Mouse (Mus musculus) CH12F3 (cell line): Measurements from ENCODE around the gene Ddx23.

Source experiments
- in situ Hi-C: fragments of 300-500 bp; cut with MboI; formaldehyde crosslinking; loops from 2 replicates; pipeline ENCODE4 v1.14.3; 2020; ENCODE audit warnings: low sequenced_read_pairs

Gene Ddx23

DNA sequence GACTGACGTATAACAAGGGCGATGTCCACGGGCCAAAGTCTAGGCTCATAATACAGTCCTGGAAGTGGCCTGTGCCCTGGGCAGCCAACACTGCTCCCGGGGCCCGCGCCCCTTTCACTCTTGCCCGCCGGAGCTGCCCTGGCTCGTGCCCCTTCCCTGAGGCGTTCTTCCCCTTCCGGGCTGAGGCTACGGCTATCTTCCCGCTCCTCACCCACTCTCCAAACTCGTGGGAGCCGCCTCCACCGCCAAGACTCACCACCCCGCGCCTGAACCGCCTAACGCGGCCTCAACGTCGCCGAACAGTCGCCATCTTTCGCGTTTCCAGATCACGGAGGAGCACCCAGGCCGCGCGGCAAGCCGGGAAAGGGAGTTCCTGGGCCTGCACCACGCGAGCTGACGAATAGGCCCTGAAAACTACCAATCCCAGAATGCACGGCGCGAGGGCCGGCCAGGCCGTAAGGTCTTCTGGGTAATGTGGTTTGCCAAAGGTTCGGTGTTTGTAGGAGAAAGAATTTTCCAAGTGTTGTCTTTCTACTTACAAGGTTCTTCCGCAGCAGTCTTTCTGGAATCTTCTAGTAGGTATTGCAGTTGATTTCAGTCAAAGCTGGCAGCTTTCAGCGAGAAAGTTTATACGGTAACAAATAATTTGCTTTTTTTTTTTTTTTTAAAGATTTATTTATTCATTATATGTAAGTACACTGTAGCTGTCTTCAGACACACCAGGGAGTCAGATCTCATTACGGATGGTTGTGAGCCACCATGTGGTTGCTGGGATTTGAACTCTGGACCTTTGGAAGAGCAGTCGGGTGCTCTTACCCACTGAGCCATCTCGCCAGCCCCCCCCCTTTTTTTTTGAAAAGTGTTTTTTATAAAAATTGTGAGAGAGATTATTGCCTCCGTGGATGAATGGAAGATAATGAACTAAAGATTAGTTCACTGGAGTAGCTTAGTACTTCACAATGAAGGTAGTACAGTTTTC is at the start of gene Ddx23:
Gene Ddx23 (minus strand): TSS at position 328 of the 979 bp plus-strand sequence.
- in situ Hi-C loops, result no loop called here

- in situ Hi-C loops, result no loop called here
Observed at GRCm38 (mm10) chr15:98710442-98710841, 47.7 kb upstream of the Ddx23 start.

DNA sequence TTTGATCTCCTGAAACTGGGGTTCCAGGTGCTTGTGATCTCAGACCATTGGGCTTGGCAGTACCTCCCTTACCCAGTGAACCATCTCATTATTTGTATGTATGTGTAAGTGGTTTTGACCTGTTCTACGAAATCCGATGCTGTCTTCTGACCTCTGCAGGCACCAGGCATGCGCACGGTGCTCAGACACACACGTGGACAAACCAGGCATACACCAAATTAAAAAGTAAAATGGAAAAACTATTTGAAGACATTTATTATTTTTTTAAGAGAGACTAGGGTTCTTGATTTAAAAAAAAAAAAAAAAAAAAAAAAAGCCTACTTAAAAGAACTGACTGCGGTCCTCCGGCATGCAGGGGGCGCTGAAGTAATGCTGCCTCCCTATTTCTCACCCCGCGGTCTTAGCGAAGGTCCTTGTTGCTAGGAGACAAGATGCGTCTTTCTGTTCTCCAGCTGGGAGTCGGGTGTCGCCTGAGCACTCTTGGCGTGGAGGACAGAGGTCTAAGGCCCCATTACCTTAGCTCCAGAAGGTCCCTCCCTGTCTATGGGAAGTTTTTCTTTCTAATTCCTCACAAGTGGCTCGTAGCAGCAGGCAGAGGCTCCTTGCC is 45.2 kb upstream of the Ddx23 start, which contains the start of gene Ccdc65:
Gene Ccdc65 (plus strand): TSS at position 442 of the 607 bp plus-strand sequence.
- in situ Hi-C loops, result no loop called here

- in situ Hi-C loops, result no loop called here
Observed at GRCm38 (mm10) chr15:98704312-98704711, 41.6 kb upstream of the Ddx23 start.

DNA sequence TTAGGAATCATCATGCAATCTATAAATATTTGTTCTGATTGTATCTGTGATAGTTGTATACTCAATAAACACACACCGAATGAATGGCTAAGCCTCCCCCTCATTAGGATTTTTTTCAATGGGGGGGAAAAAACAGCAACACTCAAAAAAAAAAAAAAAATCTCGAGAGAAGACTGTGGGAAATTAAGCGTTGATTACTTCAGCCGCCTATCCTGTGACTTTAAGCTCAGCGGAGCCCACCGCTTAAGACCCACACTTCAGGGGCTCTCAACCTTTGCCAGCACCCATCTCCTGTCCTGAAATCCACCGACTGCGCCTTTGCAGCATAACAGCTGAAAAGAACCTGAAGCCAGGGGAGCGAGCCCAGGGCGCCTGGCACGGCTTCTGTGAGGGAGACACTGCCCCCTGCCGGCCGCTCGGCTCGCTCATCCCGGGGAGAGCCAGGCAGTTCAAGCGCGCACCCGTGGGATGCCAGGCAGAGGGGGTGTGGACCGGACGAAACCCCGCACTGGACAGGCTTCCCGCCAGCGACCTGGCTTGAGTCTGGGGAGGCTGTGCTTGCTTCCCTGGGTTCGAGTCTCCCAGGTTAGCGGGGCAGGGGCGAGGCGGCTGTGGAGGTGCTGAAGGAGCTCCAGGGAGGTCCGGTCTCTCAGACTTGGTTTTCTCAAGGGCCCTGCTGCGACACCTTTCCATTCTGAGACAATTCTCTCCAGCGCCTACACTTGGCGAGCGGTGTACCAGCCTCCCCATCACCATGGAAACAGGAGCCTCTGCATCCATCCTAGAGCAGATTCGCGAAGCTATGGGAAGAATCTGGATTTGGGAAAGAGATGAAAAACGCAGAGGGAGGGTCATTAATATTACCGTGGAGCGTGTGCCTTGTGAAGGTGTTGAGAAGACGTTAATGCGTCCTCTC is 36.8 kb upstream of the Ddx23 start:
- in situ Hi-C loops, result no loop called here

GRCm38 (mm10) chr15:98696216-98696615 is 33.5 kb upstream of the Ddx23 start:
- in situ Hi-C loops, result no loop called here

DNA sequence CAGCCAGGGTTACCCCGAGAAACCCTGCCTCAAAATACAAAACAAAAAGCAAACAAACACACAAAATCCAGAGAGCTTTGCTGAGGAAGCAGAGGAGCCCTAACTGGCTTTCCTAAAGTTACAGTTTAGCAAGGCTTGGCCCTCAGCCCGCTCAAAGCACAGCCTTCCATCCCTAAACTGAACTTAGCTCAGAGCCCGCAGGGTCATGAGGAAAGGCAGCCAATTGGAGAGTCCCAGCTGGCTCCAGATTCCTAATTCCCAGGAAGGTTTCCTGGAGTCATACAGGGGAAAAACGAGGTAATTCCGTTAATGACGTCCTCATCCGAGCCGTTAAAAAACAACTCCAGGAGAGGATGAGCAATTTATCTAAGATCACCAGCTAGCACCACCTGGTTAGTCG is 33.0 kb upstream of the Ddx23 start:
- in situ Hi-C loops, result no loop called here

GRCm38 (mm10) chr15:98692171-98692715 is 29.5 kb upstream of the Ddx23 start:
- in situ Hi-C loops, result no loop called here

DNA sequence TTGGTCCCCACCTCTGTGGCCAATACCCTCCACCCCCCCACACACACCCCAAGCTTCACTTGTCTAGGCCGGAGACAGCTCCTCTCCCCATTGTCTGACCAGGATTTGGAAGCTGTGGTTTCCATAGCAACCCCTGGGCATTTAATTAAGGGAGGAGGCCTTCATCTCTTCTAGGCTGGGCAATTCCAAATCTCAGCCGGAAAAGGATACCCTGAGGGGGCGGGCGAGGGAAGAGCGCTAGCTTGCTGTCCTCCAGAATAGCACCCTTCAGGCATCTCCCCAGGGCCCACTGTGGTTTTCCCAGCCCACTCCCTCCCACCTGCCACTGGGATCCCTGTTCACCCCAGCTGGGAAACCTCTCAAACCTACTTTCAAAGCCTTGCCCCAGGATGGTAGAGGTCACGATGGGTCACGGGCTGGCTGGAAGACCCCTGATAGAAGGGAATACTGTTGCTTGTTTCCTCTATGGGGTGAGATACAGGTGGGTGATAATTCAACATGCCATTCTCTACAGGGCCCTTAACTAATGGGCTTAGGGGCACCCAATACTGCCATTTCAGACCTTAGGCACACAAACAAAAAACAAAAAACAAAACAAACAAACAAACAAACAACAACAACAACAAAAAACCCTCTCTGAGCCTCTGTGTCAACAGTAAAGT is 28.9 kb upstream of the Ddx23 start:
- in situ Hi-C loops, result no loop called here

GRCm38 (mm10) chr15:98689682-98690081 is 27.0 kb upstream of the Ddx23 start:
- in situ Hi-C loops, result no loop called here

DNA sequence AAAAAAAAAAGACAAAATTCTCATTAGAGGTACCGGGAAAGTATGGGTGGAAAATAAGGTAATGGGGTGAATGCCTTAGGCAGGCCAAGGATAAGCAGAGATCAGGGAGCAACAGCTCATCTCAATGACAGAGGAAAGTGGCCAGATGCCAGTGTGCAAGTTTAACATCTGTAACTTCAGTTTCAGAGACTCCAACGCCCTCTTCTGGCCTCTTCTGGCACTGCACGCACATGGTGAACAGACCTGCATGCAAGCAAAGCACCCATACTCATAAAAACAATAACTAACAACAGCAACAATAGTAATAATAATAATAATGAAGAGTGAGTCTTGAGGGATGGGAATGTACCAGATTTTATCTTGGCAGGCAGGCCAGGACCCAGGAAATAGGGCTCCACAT is 23.2 kb upstream of the Ddx23 start:
- in situ Hi-C loops, result no loop called here

DNA sequence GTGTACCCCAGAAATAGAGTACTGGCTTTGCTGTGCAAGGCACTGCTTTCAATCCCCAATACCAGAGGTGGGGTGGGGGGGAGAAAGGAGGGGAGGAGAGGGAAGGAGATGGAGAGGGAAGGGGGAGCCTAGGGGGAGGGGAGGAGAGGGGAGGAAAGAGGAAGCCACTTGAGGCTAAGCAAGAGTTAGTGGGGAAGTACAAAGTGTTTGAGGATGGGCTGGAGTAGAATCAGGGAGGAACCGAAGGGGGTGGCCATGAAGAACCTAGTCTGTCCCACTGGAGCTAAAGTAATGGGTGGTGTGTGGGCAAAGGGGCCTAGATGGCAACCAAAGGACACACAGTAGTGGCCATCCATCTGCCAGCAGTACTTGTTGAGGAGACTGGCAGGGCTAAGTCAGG is 21.1 kb upstream of the Ddx23 start:
- in situ Hi-C loops, result no loop called here

- in situ Hi-C loops, result no loop called here
Observed at GRCm38 (mm10) chr15:98683177-98683576, 20.5 kb upstream of the Ddx23 start.

GRCm38 (mm10) chr15:98681633-98682032 is 18.9 kb upstream of the Ddx23 start:
- in situ Hi-C loops, result no loop called here

DNA sequence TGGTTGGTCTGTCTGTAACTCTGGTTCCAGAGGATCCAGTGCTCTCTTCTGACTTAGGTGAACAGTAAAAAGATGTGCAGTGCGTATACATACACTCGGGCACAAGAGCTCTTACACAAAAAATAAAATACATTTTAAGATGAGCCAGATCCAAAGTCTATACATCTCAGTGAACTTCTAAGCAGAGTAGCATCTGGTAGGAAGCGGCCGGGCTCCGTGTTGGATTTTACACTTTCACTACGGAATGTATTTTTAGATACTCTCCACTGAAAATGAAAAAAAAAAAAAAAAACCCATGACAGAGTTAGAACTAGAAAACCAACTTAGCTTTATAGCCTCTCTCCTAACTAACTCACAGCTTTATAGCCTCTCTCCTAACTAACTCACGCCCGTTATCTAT is 18.0 kb upstream of the Ddx23 start:
- in situ Hi-C loops, result no loop called here

GRCm38 (mm10) chr15:98677977-98678376 is 15.3 kb upstream of the Ddx23 start:
- in situ Hi-C loops, result no loop called here

DNA sequence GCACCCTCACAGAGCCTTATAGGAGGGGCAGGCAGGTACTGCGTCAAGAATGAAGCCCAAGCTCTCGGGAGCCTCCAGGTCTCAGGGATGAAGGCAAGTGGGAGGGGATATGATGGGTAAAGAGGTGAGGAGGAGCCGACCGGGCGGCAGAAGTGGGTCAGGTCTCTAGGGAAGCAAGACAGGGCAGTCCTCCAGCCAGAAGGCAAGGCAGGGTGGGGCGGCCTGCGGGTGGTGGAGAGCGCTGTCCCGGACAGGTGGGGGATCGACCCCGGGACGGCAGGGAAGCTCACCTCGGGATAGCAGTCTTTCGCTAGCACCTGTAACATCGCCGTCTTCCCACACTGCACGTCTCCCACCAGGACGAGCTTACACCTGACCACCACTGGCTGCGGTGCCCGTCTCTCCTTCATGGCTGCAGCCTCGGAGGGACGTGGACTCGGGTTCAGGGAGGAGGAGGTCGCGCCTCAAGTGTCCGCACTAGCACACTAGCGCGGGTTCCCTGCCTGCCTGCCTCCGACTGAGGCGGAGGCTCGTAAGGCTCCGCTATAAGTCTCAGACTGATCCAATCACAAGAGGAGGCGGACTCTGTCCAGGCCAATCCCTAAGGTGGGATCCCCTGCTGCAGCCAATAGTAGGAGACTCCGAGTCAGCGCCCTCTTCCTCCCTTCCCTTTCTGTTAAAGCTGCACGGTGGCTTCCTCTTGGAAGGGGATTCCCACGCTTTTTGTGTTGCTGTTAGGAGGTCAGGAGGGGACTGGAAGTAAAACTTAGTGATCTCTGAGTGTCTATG is 14.4 kb upstream of the Ddx23 start, which contains the start of gene Rnd1:
Gene Rnd1 (minus strand): TSS at position 522 of the 789 bp plus-strand sequence.
- in situ Hi-C loops, result no loop called here

DNA sequence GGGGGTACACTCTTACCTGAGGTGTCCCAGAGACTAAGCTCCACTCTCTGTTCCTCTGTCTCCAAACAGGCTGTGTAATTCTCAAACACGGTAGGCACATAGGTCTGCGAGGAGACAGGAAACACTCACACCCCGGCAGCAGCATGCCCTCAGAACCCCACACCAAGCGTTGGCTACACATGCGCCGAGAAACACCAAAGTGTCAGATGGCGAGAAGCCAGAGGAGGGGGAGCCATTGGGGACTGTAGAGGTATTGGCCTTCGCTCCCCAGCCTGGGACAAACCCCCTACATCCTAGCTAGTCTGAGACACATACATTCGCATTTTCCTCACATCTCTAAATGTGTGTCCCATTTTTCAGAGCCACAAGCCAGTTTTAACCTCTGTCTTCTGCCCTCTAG is 13.8 kb upstream of the Ddx23 start:
- in situ Hi-C loops, result no loop called here

DNA sequence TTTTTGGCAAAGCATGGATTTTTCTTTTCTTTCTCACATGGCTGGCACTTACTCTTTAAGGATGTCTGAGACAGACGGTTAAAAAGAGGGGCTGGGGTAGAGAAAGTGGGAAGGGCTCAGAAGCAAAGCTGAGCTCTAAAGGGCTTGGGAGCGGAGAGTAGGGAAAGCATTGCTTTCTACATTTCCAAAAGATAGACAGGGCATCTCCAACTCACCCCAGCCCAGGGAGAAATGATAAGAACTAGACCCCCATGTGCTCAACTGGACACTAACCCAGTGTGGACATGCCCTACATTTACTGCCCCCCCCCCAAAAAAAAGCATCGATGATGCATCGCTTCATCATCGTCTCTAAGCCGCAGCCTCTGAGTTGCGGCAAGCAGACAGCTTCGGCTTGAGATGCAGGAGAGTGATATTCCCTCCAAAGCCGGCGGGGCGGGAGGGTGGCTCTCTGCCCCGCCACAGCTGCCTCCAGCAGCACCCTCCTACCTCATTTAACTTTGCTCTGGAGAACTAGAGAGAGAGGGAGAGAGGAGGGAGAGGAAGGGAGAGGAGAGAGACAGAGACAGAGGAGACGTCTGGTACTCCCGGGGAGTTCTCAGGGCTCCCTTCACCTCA is 13.0 kb upstream of the Ddx23 start:
- in situ Hi-C loops, result no loop called here
